Comparison of ENCODE assay signal across 8 mouse cellular contexts in the genomic region with DNA sequence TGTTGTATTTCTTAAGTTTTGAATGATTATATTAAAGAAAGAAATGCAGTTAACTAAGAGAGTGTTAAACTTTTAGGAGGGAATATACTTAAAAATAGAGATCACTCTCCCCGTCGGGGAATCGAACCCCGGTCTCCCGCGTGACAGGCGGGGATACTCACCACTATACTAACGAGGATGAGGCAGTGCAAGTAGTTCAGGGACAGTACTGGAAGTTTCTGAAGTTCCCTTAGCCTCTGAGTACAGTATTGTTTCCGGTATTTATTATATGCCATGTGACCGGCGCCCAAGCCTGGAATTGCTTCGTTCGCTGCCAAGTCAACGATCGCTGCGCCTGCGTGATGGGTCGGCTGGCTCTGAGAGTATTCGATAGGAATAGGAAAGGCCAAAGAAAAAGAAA. TPM values are rescaled to one million over a fixed set of nuclear protein-coding genes. Genes with fewer than 3 reads are reported as not detected.
DNase-seq lines count a peak whose midpoint lies in the region; ATAC-seq and TF ChIP-seq lines count a peak whose summit lies in the region.

No protein-coding gene starts in this region.

- H3K4me2 ChIP-seq in hindbrain, embryonic 11.5 days (replicated peaks; ENCODE audit: low read depth, low read length) = peak overlapping the region; percentile 43
- H3K4me2 ChIP-seq in lung, embryonic 16.5 days (ENCODE audit: low read depth, low read length) = peak overlapping the region; percentile 75

- TF ChIP-seq POLR2A in thymus, adult 2 months (IDR thresholded peaks at IDR 0.05; ENCODE audit: control insufficient read depth, extremely low read depth, insufficient read depth, low read length, poor library complexity) = no peak

- peak; percentile 99 for DNase-seq in Muller cell, postnatal 12 days (ENCODE audit: inconsistent ontology term)
- peak; percentile 77 for DNase-seq in cerebellum, adult 9-11 months
- DNase-seq in frontal cortex, adult 2 months (ENCODE audit: extremely low spot score in 1 of 2, low spot score in 1 of 2) = peak; percentile 78 to 99
- DNase-seq in hindbrain, embryonic 11.5 days (ENCODE audit: low spot score) = peak; percentile 94
- DNase-seq in layer of hippocampus, adult 9-11 months = peak; percentile 85
- peak; percentile 83 for DNase-seq in ovary, adult 18-20 months (ENCODE audit: low spot score)
- peak; percentile 90 for DNase-seq in thymus, adult 2 months

- H3K9ac ChIP-seq in hindbrain, embryonic 11.5 days (ENCODE audit: low read depth, low read length) = peak overlapping the region; percentile 41
- H3K9ac ChIP-seq in lung, embryonic 16.5 days (ENCODE audit: low read length) = peak overlapping the region; percentile 53

- H3K4me3 ChIP-seq in hindbrain, embryonic 11.5 days (ENCODE audit: low read depth, low read length) = peak overlapping the region; percentile 48
- H3K4me3 ChIP-seq in lung, embryonic 16.5 days (ENCODE audit: low read length) = peak overlapping the region; percentile 62
- peak overlapping the region; percentile 53 for H3K4me3 ChIP-seq in thymus, adult 2 months (ENCODE audit: control insufficient read depth, insufficient read depth, low read length)

- H3K36me3 ChIP-seq in hindbrain, embryonic 11.5 days (ENCODE audit: control insufficient read depth, insufficient read depth, low read length) = no peaks in the 10 kb centered on the region
- H3K36me3 ChIP-seq in lung, embryonic 16.5 days (ENCODE audit: control insufficient read depth, insufficient read depth, low read length) = no peaks in the 10 kb centered on the region
- no peaks in the 10 kb centered on the region for H3K36me3 ChIP-seq in thymus, adult 2 months (ENCODE audit: control insufficient read depth, insufficient read depth, low read length)

- no peaks in the 10 kb centered on the region for H3K9me3 ChIP-seq in hindbrain, embryonic 11.5 days (ENCODE audit: control insufficient read depth, low read length)
- H3K9me3 ChIP-seq in lung, embryonic 16.5 days (ENCODE audit: control insufficient read depth, low read length) = no peaks in the 10 kb centered on the region

- under 1% methylated on average over 19 of the region's 19 CpGs for WGBS in hindbrain, embryonic 11.5 days
- WGBS in lung, embryonic 16.5 days = 0% methylated on average over 19 of the region's 19 CpGs
- WGBS in thymus, adult 2 months = under 1% methylated on average over 19 of the region's 19 CpGs

- H3K27ac ChIP-seq in hindbrain, embryonic 11.5 days (ENCODE audit: low read depth, low read length) = no peak overlapping the region
- peak overlapping the region; percentile 71 for H3K27ac ChIP-seq in lung, embryonic 16.5 days (ENCODE audit: low read length)
- peak overlapping the region; percentile 39; the same call in 1 of the 2 replicates for H3K27ac ChIP-seq in thymus, adult 2 months (ENCODE audit: control insufficient read depth, insufficient read depth, low read length)

- no peak for TF ChIP-seq CTCF in thymus, adult 2 months (IDR thresholded peaks at IDR 0.05; ENCODE audit: borderline replicate concordance, control insufficient read depth, extremely low read depth, insufficient read depth, low read length, poor library complexity)

- H3K27me3 ChIP-seq in hindbrain, embryonic 11.5 days (ENCODE audit: control insufficient read depth, insufficient read depth, low read length) = no peaks in the 10 kb centered on the region
- no peaks in the 10 kb centered on the region for H3K27me3 ChIP-seq in lung, embryonic 16.5 days (ENCODE audit: control insufficient read depth, insufficient read depth, low read depth, low read length)
- no peaks in the 10 kb centered on the region for H3K27me3 ChIP-seq in thymus, adult 2 months (ENCODE audit: control insufficient read depth, insufficient read depth, low read length)

- peak; percentile 75 for ATAC-seq in hindbrain, embryonic 11.5 days (ENCODE audit: low FRiP score)
- peak; percentile 83 for ATAC-seq in lung, embryonic 16.5 days (ENCODE audit: low read depth)

- no peaks in the 10 kb centered on the region for H3K4me1 ChIP-seq in hindbrain, embryonic 11.5 days (replicated peaks; ENCODE audit: control insufficient read depth, insufficient read depth, low read length)
- H3K4me1 ChIP-seq in lung, embryonic 16.5 days (replicated peaks; ENCODE audit: control insufficient read depth, insufficient read depth, low read length) = peaks cover 2% of the 10 kb centered on the region; the same call in 1 of the 2 replicates
- H3K4me1 ChIP-seq in thymus, adult 2 months (replicated peaks; ENCODE audit: control insufficient read depth, insufficient read depth, low read length) = peaks cover 7% of the 10 kb centered on the region

RNA-seq across cellular contexts. Expression of a gene that starts 4.7 kb away (rescaled TPM):
- polyA plus RNA-seq in frontal cortex, adult 2 months (2012; rRNA removed) = 2.2 and 2.6 TPM in 2 replicates
- polyA plus RNA-seq in hindbrain, embryonic 11.5 days (2014; fragmentation: Nextera tagmentation; extraction: Ambion mirVana) = 25.7 and 27.8 TPM in 2 replicates
- polyA plus RNA-seq in lung, embryonic 16.5 days (2015; fragmentation: Nextera tagmentation; extraction: Ambion mirVana) = 7.9 and 12.5 TPM in 2 replicates
- polyA plus RNA-seq in thymus, adult 2 months (2012; rRNA removed) = 1.1 and 1.6 TPM in 2 replicates

RNA-seq across cellular contexts. Expression of a gene that starts 40.8 kb away (rescaled TPM):
- not detected in 2 replicates for polyA plus RNA-seq in frontal cortex, adult 2 months (2012; rRNA removed)
- 0.11 TPM in 2 replicates for polyA plus RNA-seq in hindbrain, embryonic 11.5 days (2014; fragmentation: Nextera tagmentation; extraction: Ambion mirVana)
- polyA plus RNA-seq in lung, embryonic 16.5 days (2015; fragmentation: Nextera tagmentation; extraction: Ambion mirVana) = 0.16 and 0.18 TPM in 2 replicates
- polyA plus RNA-seq in thymus, adult 2 months (2012; rRNA removed) = 0.08 and 0.23 TPM in 2 replicates
